Mouse (Mus musculus) limb, embryonic 14.5 days (tissue): ENCODE measurements around the gene Ints14. TPM values are rescaled to one million over a fixed set of nuclear protein-coding genes. Genes with fewer than 3 reads are reported as not detected.

Source experiments
- ATAC-seq: fragments of 200-750 bp; cut with Nextera tagmentation; 2 replicates; pipeline ENCODE4 v1.8.0; 2017; ENCODE audit warnings: low read depth, moderate number of reproducible peaks, moderate TSS enrichment; ENCODE audit not compliant: low FRiP score
- DNase-seq: peaks from one replicate; pipeline ENCODE4 v3.0.0-alpha.2; 2015; ENCODE audit warnings: low spot score
- H3K27ac ChIP-seq: fragments of 300-500 bp; sonication (generic); replicated peaks from 2 replicates; pipeline ENCODE4 v1.5.1; 2014; ENCODE audit warnings: low read depth, mild to moderate bottlenecking, low read length, moderate library complexity, mixed read lengths
- H3K27me3 ChIP-seq: fragments of 300-500 bp; sonication (generic); 2 replicates; pipeline ENCODE4 v1.6.1; 2014; ENCODE audit warnings: low read length, mixed read lengths; ENCODE audit not compliant: control insufficient read depth, insufficient read depth
- H3K36me3 ChIP-seq: fragments of 300-500 bp; sonication (generic); 2 replicates; pipeline ENCODE4 v1.6.1; 2014; ENCODE audit warnings: mild to moderate bottlenecking, low read length, moderate library complexity, mixed read lengths; ENCODE audit not compliant: control insufficient read depth, insufficient read depth
- H3K4me1 ChIP-seq: fragments of 300-500 bp; sonication (generic); 2 replicates; pipeline ENCODE4 v1.6.1; 2014; ENCODE audit warnings: antibody characterized with exemption, low read length, mixed read lengths; ENCODE audit not compliant: control insufficient read depth, insufficient read depth
- H3K4me2 ChIP-seq: fragments of 300-500 bp; sonication (generic); replicated peaks from 2 replicates; pipeline ENCODE4 v1.6.1; 2014; ENCODE audit warnings: low read depth, mild to moderate bottlenecking, low read length, moderate library complexity; ENCODE audit not compliant: severe bottlenecking
- H3K4me3 ChIP-seq: fragments of 300-500 bp; sonication (generic); replicated peaks from 2 replicates; pipeline ENCODE4 v1.5.1; 2014; ENCODE audit warnings: low read length
- H3K9ac ChIP-seq: fragments of 300-500 bp; sonication (generic); 2 replicates; pipeline ENCODE4 v1.6.1; 2014; ENCODE audit warnings: mild to moderate bottlenecking, low read depth, low read length, moderate library complexity; ENCODE audit not compliant: severe bottlenecking
- H3K9me3 ChIP-seq: fragments of 300-500 bp; sonication (generic); 2 replicates; pipeline ENCODE4 v1.6.1; 2016; ENCODE audit warnings: low read length; ENCODE audit not compliant: control insufficient read depth
- POLR2A ChIP-seq: fragments of 200-500 bp; IDR thresholded peaks from 2 replicates; pipeline ENCODE4 v1.8.0; 2012; ENCODE audit warnings: inconsistent platforms, mild to moderate bottlenecking, moderate library complexity, borderline replicate concordance; ENCODE audit not compliant: insufficient read depth, insufficient read length; ENCODE audit errors: extremely low read depth
- WGBS: fragments of 180-500 bp; shearing (Covaris S2); extraction: QIAGEN DNeasy Blood & Tissue Kit; methylation state at CpG from one replicate; pipeline ENCODE4 v1.1.7; 2014; 5-methylcytosine and 5-hydroxymethylcytosine counted together
- polyA plus RNA-seq, 2 experiments: library from polyadenylated mRNA; depleted of rRNA in 1 of 2; stranded (reverse) in 1 of 2; unstranded in 1 of 2; fragments of >200 nt; fragmentation: Nextera tagmentation in 1 of 2; extraction: Ambion mirVana in 1 of 2; gene quantifications; 2 replicates each; pipeline versions ENCODE4 v1.2.1 to v1.2.3; 2012 to 2014

Gene Ints14
- polyA plus RNA-seq, 2 experiments = 38.1 to 50.4 TPM

GRCm38 (mm10) chr9:64981904-64982303 lies 21.2 kb downstream of the Ints14 start:
- TF ChIP-seq POLR2A = no peak
- Histone ChIP-seq H3K4me2 (no peak overlapping the region), H3K36me3 (peaks cover 93% of the 10 kb centered on the region), H3K4me3 (no peak overlapping the region), H3K27me3 (no peaks in the 10 kb centered on the region), H3K9ac (no peak overlapping the region), H3K9me3 (no peaks in the 10 kb centered on the region), H3K27ac (no peak overlapping the region), H3K4me1 (no peaks in the 10 kb centered on the region)
- DNase-seq (no peak), ATAC-seq (no peak)
- 59% methylated on average over 1 of the region's 1 CpGs for WGBS

- DNase-seq (no peak), ATAC-seq (no peak)
- WGBS = 82% methylated on average over 8 of the region's 8 CpGs
- Histone ChIP-seq H3K4me3 (no peak overlapping the region), H3K4me2 (no peak overlapping the region), H3K27me3 (no peaks in the 10 kb centered on the region), H3K27ac (no peak overlapping the region), H3K9ac (no peak overlapping the region), H3K36me3 (peaks cover 91% of the 10 kb centered on the region), H3K9me3 (no peaks in the 10 kb centered on the region), H3K4me1 (no peaks in the 10 kb centered on the region)
- TF ChIP-seq POLR2A = no peak
Measured at GRCm38 (mm10) chr9:64985037-64985794, 24.5 kb downstream of the Ints14 start.

GRCm38 (mm10) chr9:64985807-64986206 lies 25.1 kb downstream of the Ints14 start:
- ATAC-seq (no peak), DNase-seq (no peak)
- H3K27ac ChIP-seq = no peak overlapping the region
- H3K4me1 ChIP-seq = no peaks in the 10 kb centered on the region
- H3K9ac ChIP-seq = no peak overlapping the region
- peaks cover 92% of the 10 kb centered on the region for H3K36me3 ChIP-seq
- WGBS = 88% methylated on average over 9 of the region's 9 CpGs
- H3K4me2 ChIP-seq = no peak overlapping the region
- no peaks in the 10 kb centered on the region for H3K27me3 ChIP-seq
- no peak for TF ChIP-seq POLR2A
- no peak overlapping the region for H3K4me3 ChIP-seq
- no peaks in the 10 kb centered on the region for H3K9me3 ChIP-seq

GRCm38 (mm10) chr9:64987651-64988050 lies 26.9 kb downstream of the Ints14 start:
- no peak for TF ChIP-seq POLR2A
- Histone ChIP-seq H3K9me3 (no peaks in the 10 kb centered on the region), H3K4me2 (no peak overlapping the region), H3K36me3 (peaks cover 87% of the 10 kb centered on the region), H3K27me3 (no peaks in the 10 kb centered on the region), H3K4me1 (no peaks in the 10 kb centered on the region), H3K9ac (no peak overlapping the region), H3K27ac (no peak overlapping the region), H3K4me3 (no peak overlapping the region)
- DNase-seq = no peak
- WGBS = 95% methylated on average over 2 of the region's 2 CpGs
- no peak for ATAC-seq

- Histone ChIP-seq H3K9me3 (no peaks in the 10 kb centered on the region), H3K36me3 (peaks cover 85% of the 10 kb centered on the region), H3K4me2 (no peak overlapping the region), H3K9ac (no peak overlapping the region), H3K27me3 (no peaks in the 10 kb centered on the region), H3K4me1 (no peaks in the 10 kb centered on the region), H3K27ac (no peak overlapping the region), H3K4me3 (no peak overlapping the region)
- 86% methylated on average over 6 of the region's 6 CpGs for WGBS
- ATAC-seq (no peak), DNase-seq (no peak)
- no peak for TF ChIP-seq POLR2A
Measured at GRCm38 (mm10) chr9:64988443-64988842, 27.7 kb downstream of the Ints14 start.
